Mouse (Mus musculus) midbrain, postnatal 0 days (tissue): ENCODE data around the gene Irf2bpl. TPM values are rescaled to one million over a fixed set of nuclear protein-coding genes. Genes with fewer than 3 reads are reported as not detected.
A peak's percentile ranks its signal among the peaks of the same experiment; 100 is the strongest.

Experiments
- ATAC-seq: fragments of 200-750 bp; cut with Nextera tagmentation; 2 replicates; pipeline ENCODE4 v1.8.0; 2017; ENCODE audit warnings: moderate number of reproducible peaks, mild to moderate bottlenecking, moderate TSS enrichment, moderate library complexity; ENCODE audit not compliant: low FRiP score
- DNase-seq: peaks from one replicate; pipeline ENCODE4 v3.0.0-alpha.2; 2015; ENCODE audit warnings: low spot score
- H3K27ac ChIP-seq: fragments of 300-500 bp; sonication (generic); 2 replicates; pipeline ENCODE4 v1.5.1; 2014; ENCODE audit warnings: low read depth, mild to moderate bottlenecking, low read length, mixed read lengths
- H3K27me3 ChIP-seq: fragments of 300-500 bp; sonication (generic); 2 replicates; pipeline ENCODE4 v1.6.1; 2014; ENCODE audit warnings: low read length, control low read depth, mixed read lengths; ENCODE audit not compliant: insufficient read depth
- H3K36me3 ChIP-seq: fragments of 300-500 bp; sonication (generic); 2 replicates; pipeline ENCODE4 v1.6.1; 2014; ENCODE audit warnings: low read length, control low read depth, mixed read lengths; ENCODE audit not compliant: insufficient read depth
- H3K4me1 ChIP-seq: fragments of 300-500 bp; sonication (generic); 2 replicates; pipeline ENCODE4 v1.6.1; 2014; ENCODE audit warnings: mild to moderate bottlenecking, control low read depth, antibody characterized with exemption, low read length, mixed read lengths; ENCODE audit not compliant: insufficient read depth
- H3K4me2 ChIP-seq: fragments of 300-500 bp; sonication (generic); 2 replicates; pipeline ENCODE4 v1.6.1; 2014; ENCODE audit warnings: low read depth, mild to moderate bottlenecking, low read length, mixed read lengths; ENCODE audit not compliant: poor library complexity, severe bottlenecking
- H3K4me3 ChIP-seq: fragments of 300-500 bp; sonication (generic); 2 replicates; pipeline ENCODE4 v1.5.1; 2014; ENCODE audit warnings: low read depth, mild to moderate bottlenecking, low read length, moderate library complexity
- H3K9ac ChIP-seq: fragments of 300-500 bp; sonication (generic); replicated peaks from 2 replicates; pipeline ENCODE4 v1.6.1; 2014; ENCODE audit warnings: mild to moderate bottlenecking, low read length, moderate library complexity, mixed read lengths; ENCODE audit not compliant: poor library complexity, severe bottlenecking
- H3K9me3 ChIP-seq: fragments of 300-500 bp; sonication (generic); 2 replicates; pipeline ENCODE4 v1.6.1; 2016; ENCODE audit warnings: low read length, control low read depth
- CTCF ChIP-seq: IDR thresholded peaks from 2 replicates; pipeline ENCODE4 v1.5.1; 2016; ENCODE audit warnings: antibody characterized with exemption, mild to moderate bottlenecking
- WGBS: fragments of 180-500 bp; shearing (Covaris S2); extraction: QIAGEN DNeasy Blood & Tissue Kit; methylation state at CpG from one replicate; pipeline ENCODE4 v1.1.7; 2014; 5-methylcytosine and 5-hydroxymethylcytosine counted together
- polyA plus RNA-seq: library from polyadenylated mRNA; unstranded; fragments of >200 nt; fragmentation: Nextera tagmentation; extraction: Ambion mirVana; gene quantifications from 2 replicates; pipeline ENCODE4 v1.2.1, GENCODE M21; 2015
- total RNA-seq: library from RNA; depleted of rRNA; stranded (reverse); fragments of >200 nt; gene quantifications from 2 replicates; pipeline ENCODE4 v1.2.3, GENCODE M21; 2014; rRNA removed

Gene Irf2bpl
- total and polyA plus RNA-seq, 2 experiments from 2014 or later = 86.2 to 191 TPM

DNA sequence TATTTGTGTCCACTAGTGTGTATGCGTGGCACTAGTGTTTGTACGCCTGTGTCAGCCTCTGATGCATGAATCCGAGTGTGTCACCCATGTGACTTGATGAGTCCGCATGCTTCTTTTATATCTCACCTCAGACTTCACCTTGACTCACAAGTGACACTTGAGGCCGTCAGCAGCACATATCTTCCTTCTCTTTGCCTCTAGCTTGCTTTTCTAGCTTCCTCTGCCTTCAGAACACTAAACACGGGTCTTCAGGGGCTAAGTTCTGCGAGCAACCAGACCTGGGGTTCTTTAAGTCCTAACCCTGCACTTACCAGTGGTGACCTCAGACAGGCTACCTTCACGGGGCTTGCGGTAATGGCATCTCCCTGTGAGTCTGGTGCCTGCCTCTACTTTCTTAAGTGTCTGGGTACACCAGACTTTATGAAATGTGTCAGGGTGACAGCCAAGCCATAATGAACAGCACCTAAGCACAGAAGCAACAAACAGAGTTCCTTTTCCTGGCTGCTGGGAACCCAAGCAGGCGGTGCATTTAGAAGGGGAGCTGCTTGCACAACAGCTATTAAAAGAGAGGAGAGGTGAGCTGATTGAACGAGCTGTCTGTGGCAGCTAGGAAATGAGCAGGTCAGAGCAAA lies 51.9 kb downstream of the Irf2bpl start:
- ATAC-seq (0 out of 2 replicates have a peak, but pooled peaks have one; percentile 10), DNase-seq (no peak)
- Histone ChIP-seq H3K4me1 (peaks cover 14% of the 10 kb centered on the region), H3K4me2 (no peak overlapping the region; the same call in 1 of the 2 replicates), H3K4me3 (no peak overlapping the region), H3K27me3 (no peaks in the 10 kb centered on the region), H3K36me3 (no peaks in the 10 kb centered on the region), H3K9me3 (no peaks in the 10 kb centered on the region), H3K27ac (no peak overlapping the region), H3K9ac (0 out of 2 replicates have a peak overlapping the region, but pooled peaks have one; percentile 29)
- no peak for TF ChIP-seq CTCF
- WGBS = 56% methylated on average over 11 of the region's 11 CpGs

DNA sequence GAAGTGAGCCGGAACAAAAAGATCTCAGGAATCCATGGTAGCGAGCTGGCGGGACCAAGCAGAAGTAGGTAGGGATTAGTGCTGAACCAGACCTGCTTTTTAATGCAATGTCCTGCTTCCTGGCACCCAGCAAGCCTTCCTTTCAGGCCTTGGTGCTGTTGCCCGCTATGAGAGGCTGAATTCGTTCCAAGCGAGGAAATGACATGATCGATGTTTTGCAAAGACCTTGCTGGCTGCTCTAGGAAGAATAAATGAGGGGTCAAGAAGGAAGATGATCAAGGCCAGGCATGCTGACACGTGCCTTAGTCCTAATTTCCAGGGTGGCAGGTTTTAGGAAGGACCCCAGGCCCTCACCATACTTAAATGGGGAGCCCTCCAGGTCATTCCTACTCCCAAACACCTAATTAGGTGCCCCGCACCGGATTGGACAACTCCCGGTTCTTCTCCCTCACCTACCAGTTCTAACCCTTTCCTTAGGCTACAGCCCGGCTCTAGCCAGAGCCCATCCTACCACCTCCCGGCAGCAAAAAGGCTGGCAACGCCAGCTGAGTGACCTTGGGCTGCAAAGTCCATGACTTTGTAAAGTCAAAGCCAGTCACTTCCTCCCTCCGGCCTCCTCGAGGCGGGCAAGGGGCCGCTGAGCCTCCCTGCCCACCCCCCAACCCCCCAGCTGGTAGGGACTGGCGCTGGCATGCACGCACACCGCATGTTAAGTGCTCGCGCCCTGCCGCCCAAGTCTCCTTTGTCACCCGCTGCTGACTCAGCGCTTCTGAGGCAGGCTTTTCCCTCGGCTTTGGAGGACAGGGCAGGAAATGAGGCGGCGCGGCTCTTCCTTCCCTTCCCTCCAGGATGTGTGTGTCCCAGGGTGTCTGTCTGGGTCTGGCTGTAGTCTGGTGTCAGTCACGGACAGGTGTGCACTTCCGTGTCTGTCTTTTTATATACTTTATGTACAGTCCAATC lies 52.7 kb downstream of the Irf2bpl start:
- DNase-seq = peak; percentile 81
- no peaks in the 10 kb centered on the region for H3K9me3 ChIP-seq
- H3K4me3 ChIP-seq = no peak overlapping the region

More for the DNA sequence above, 52.7 kb downstream of the Irf2bpl start:
- Histone ChIP-seq H3K36me3 (no peaks in the 10 kb centered on the region), H3K27ac (peak overlapping the region; percentile 1; the same call in 1 of the 2 replicates), H3K4me2 (peak overlapping the region; percentile 40), H3K9ac (0 out of 2 replicates have a peak overlapping the region, but pooled peaks have one; percentile 29), H3K4me1 (peaks cover 14% of the 10 kb centered on the region), H3K27me3 (no peaks in the 10 kb centered on the region)
- peak; percentile 61 for ATAC-seq
- 25% methylated on average over 32 of the region's 32 CpGs for WGBS
- no peak for TF ChIP-seq CTCF

Other genes with a start within 250 kb of the Irf2bpl start
- gene Vash1, start 206.1 kb downstream of the Irf2bpl start, total RNA-seq = 84.3 and 89.4 TPM in 2 replicates
- gene Vash1, start 206.1 kb downstream of the Irf2bpl start, polyA plus RNA-seq = 20.3 and 25.4 TPM in 2 replicates
- gene Angel1, start 158.3 kb downstream of the Irf2bpl start, total RNA-seq = 6.3 and 12.4 TPM in 2 replicates
- gene Angel1, start 158.3 kb downstream of the Irf2bpl start, polyA plus RNA-seq = 8.6 and 9.3 TPM in 2 replicates
- not detected in 2 replicates for gene Lrrc74a, start 150.4 kb downstream of the Irf2bpl start, total RNA-seq
- gene Lrrc74a, start 150.4 kb downstream of the Irf2bpl start, polyA plus RNA-seq = not detected in 2 replicates
- gene Cipc, start 62.2 kb upstream of the Irf2bpl start, total RNA-seq = 65.7 and 77.5 TPM in 2 replicates
- 34.6 and 37.6 TPM in 2 replicates for gene Cipc, start 62.2 kb upstream of the Irf2bpl start, polyA plus RNA-seq
- gene Zdhhc22, start 105.6 kb upstream of the Irf2bpl start, total RNA-seq = 19.4 and 21.9 TPM in 2 replicates
- gene Zdhhc22, start 105.6 kb upstream of the Irf2bpl start, polyA plus RNA-seq = 30.9 and 32.2 TPM in 2 replicates
- gene Tmem63c, start 136.5 kb upstream of the Irf2bpl start, total RNA-seq = 25.4 and 30.1 TPM in 2 replicates
- gene Tmem63c, start 136.5 kb upstream of the Irf2bpl start, polyA plus RNA-seq = 10.2 and 10.7 TPM in 2 replicates
- gene Ngb, start 217.7 kb upstream of the Irf2bpl start, total RNA-seq = 15.7 and 17.4 TPM in 2 replicates
- gene Ngb, start 217.7 kb upstream of the Irf2bpl start, polyA plus RNA-seq = 16.7 and 17.3 TPM in 2 replicates